13 mouse cellular contexts compared by ENCODE assay signal in the genomic region with DNA sequence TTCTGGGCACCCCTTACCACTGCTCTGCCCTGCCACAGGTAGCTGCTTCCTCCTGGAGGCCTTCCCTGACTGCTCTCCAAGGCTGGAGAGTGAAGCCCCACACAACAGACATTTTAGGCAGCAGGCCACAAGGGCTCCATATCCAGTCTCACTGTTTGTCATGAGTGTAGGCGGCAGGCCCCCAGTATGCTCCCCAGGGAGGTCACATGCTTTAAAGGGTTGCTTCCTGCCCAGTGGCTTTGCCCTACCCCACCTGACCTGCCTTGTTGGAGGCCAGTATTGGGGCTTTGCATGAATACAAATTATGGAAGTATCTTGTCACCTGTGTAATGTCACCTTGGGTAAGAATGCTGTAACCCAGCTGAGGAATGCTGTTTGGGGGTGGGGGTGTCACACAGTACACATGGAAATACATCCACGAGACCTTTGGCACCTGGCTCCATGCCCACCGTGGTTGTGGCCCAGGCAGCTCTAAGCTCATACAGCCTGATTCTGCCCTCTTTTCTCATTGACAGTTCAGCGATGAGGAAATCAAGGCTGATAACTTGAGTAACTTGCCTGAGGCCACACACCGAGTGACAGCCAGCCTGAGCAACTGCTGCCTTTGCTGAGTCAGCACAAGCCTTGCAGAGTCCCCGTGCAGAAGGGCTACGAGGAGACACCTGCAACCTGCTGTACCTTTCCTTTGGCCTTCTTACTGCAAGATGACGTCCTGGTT. TPM values are rescaled to one million over a fixed set of nuclear protein-coding genes. Genes with fewer than 3 reads are reported as not detected.
A peak's percentile ranks its signal among the peaks of the same experiment; 100 is the strongest.
DNase-seq lines count a peak whose midpoint lies in the region; ATAC-seq and TF ChIP-seq lines count a peak whose summit lies in the region.
"Had no signal": no experiment of that assay in that cellular context is flagged by ENCODE, and none has a peak within 500 bp of the region (broad histone marks: within the 10 kb centered on the region; RNA-seq: fewer than 3 reads in every experiment).

Gene Dok3 (minus strand): TSS at position 99 of the 718 bp plus-strand sequence.

- no peak within 1 kb of the TSS for H3K9ac ChIP-seq in intestine, embryonic 16.5 days (ENCODE audit: low read depth, low read length)
- H3K9ac ChIP-seq in intestine, postnatal 0 days (ENCODE audit: low read depth, low read length), result no peak within 1 kb of the TSS
- H3K9ac ChIP-seq in liver, postnatal 0 days (replicated peaks), result peak within 1 kb of the TSS; percentile 45
- H3K9ac ChIP-seq in hindbrain, embryonic 14.5 days, result no peak within 1 kb of the TSS
- H3K9ac ChIP-seq: forebrain, postnatal 0 days; midbrain, embryonic 12.5 days had no signal

- H3K4me2 ChIP-seq in intestine, embryonic 16.5 days (ENCODE audit: low read depth, low read length), result no peak within 1 kb of the TSS
- H3K4me2 ChIP-seq in intestine, postnatal 0 days (replicated peaks; ENCODE audit: low read depth), result no peak within 1 kb of the TSS
- peak within 1 kb of the TSS; percentile 54 for H3K4me2 ChIP-seq in liver, postnatal 0 days (ENCODE audit: low read depth, low read length)
- H3K4me2 ChIP-seq in hindbrain, embryonic 14.5 days (replicated peaks), result no peak within 1 kb of the TSS
- H3K4me2 ChIP-seq: midbrain, embryonic 12.5 days had no signal

- TF ChIP-seq CTCF in intestine, postnatal 0 days (IDR thresholded peaks at IDR 0.05; ENCODE audit: low read depth), result no peak
- no peak for TF ChIP-seq CTCF in thymus, adult 2 months (IDR thresholded peaks at IDR 0.05; ENCODE audit: borderline replicate concordance, control insufficient read depth, extremely low read depth, insufficient read depth, low read length, poor library complexity)
- TF ChIP-seq CTCF in liver, postnatal 0 days (IDR thresholded peaks at IDR 0.05; ENCODE audit: low read depth), result no peak

- no peaks in the 10 kb centered on the region for H3K9me3 ChIP-seq in intestine, embryonic 16.5 days (ENCODE audit: control insufficient read depth, low read length)
- no peaks in the 10 kb centered on the region for H3K9me3 ChIP-seq in intestine, postnatal 0 days (ENCODE audit: control insufficient read depth)
- H3K9me3 ChIP-seq in liver, postnatal 0 days (ENCODE audit: low read length), result no peaks in the 10 kb centered on the region
- H3K9me3 ChIP-seq in hindbrain, embryonic 14.5 days (ENCODE audit: control insufficient read depth, low read length), result no peaks in the 10 kb centered on the region
- H3K9me3 ChIP-seq: G1E; midbrain, embryonic 12.5 days had no signal

- peak; percentile 56; the same call in 1 of the 2 replicates for TF ChIP-seq EP300 in liver, postnatal 0 days (IDR thresholded peaks at IDR 0.05; ENCODE audit: low read depth)

- no peaks in the 10 kb centered on the region for H3K27me3 ChIP-seq in intestine, embryonic 16.5 days (replicated peaks; ENCODE audit: control insufficient read depth, insufficient read depth, low read length)
- H3K27me3 ChIP-seq in intestine, postnatal 0 days (replicated peaks; ENCODE audit: control insufficient read depth, insufficient read depth, low read length), result no peaks in the 10 kb centered on the region
- no peaks in the 10 kb centered on the region for H3K27me3 ChIP-seq in thymus, adult 2 months (ENCODE audit: control insufficient read depth, insufficient read depth, low read length)
- H3K27me3 ChIP-seq in liver, postnatal 0 days (ENCODE audit: insufficient read depth, low read length), result no peaks in the 10 kb centered on the region
- no peaks in the 10 kb centered on the region for H3K27me3 ChIP-seq in hindbrain, embryonic 14.5 days (ENCODE audit: control insufficient read depth, insufficient read depth, low read length)
- H3K27me3 ChIP-seq: midbrain, embryonic 12.5 days had no signal

- WGBS in intestine, embryonic 16.5 days, result 80% methylated on average over 8 of the region's 8 CpGs
- 67% methylated on average over 8 of the region's 8 CpGs for WGBS in intestine, postnatal 0 days
- 39% methylated on average over 8 of the region's 8 CpGs for WGBS in thymus, adult 2 months
- WGBS in liver, postnatal 0 days (ENCODE audit: insufficient replicate concordance), result 24% methylated on average over 8 of the region's 8 CpGs
- WGBS in hindbrain, embryonic 14.5 days, result 84% methylated on average over 8 of the region's 8 CpGs

- H3K27ac ChIP-seq in intestine, embryonic 16.5 days (ENCODE audit: low read length), result no peak within 1 kb of the TSS
- H3K27ac ChIP-seq in intestine, postnatal 0 days (ENCODE audit: low read depth, low read length), result no peak within 1 kb of the TSS; the same call in 1 of the 2 replicates
- H3K27ac ChIP-seq in thymus, adult 2 months (ENCODE audit: control insufficient read depth, insufficient read depth, low read length), result peak within 1 kb of the TSS; percentile 11; the same call in 1 of the 2 replicates
- H3K27ac ChIP-seq in liver, postnatal 0 days (ENCODE audit: low read depth), result peak within 1 kb of the TSS; percentile 93
- H3K27ac ChIP-seq in hindbrain, embryonic 14.5 days, result no peak within 1 kb of the TSS
- H3K27ac ChIP-seq: midbrain, embryonic 12.5 days had no signal

- no peak for TF ChIP-seq POLR2A in thymus, adult 2 months (IDR thresholded peaks at IDR 0.05; ENCODE audit: control insufficient read depth, extremely low read depth, insufficient read depth, low read length, poor library complexity)

- no peak within 1 kb of the TSS for H3K4me3 ChIP-seq in intestine, embryonic 16.5 days (ENCODE audit: low read length)
- no peak within 1 kb of the TSS for H3K4me3 ChIP-seq in intestine, postnatal 0 days (ENCODE audit: low read depth, low read length)
- H3K4me3 ChIP-seq in thymus, adult 2 months (ENCODE audit: control insufficient read depth, insufficient read depth, low read length), result no peak within 1 kb of the TSS
- peak within 1 kb of the TSS; percentile 54 for H3K4me3 ChIP-seq in liver, postnatal 0 days (ENCODE audit: low read depth, low read length)
- H3K4me3 ChIP-seq in hindbrain, embryonic 14.5 days (replicated peaks; ENCODE audit: low read length), result no peak within 1 kb of the TSS
- H3K4me3 ChIP-seq: midbrain, embryonic 12.5 days had no signal

- ATAC-seq in intestine, embryonic 16.5 days, result 0 out of 2 replicates have a peak, but pooled peaks have one; percentile 34
- no peak for ATAC-seq in intestine, postnatal 0 days
- peak; percentile 80 for ATAC-seq in liver, postnatal 0 days
- no peak for ATAC-seq in inflammation-experienced regulatory T-cells, adult 6 months
- no peak for ATAC-seq in hindbrain, embryonic 14.5 days (ENCODE audit: low FRiP score)
- ATAC-seq: forebrain, postnatal 0 days had no signal

- peaks cover 30% of the 10 kb centered on the region for H3K36me3 ChIP-seq in intestine, embryonic 16.5 days (ENCODE audit: control insufficient read depth, insufficient read depth, low read length)
- peaks cover 42% of the 10 kb centered on the region for H3K36me3 ChIP-seq in intestine, postnatal 0 days (ENCODE audit: control insufficient read depth, insufficient read depth)
- peaks cover 15% of the 10 kb centered on the region for H3K36me3 ChIP-seq in thymus, adult 2 months (ENCODE audit: control insufficient read depth, insufficient read depth, low read length)
- peaks cover 32% of the 10 kb centered on the region for H3K36me3 ChIP-seq in liver, postnatal 0 days (replicated peaks; ENCODE audit: insufficient read depth, low read length)
- H3K36me3 ChIP-seq in hindbrain, embryonic 14.5 days (replicated peaks; ENCODE audit: control insufficient read depth, insufficient read depth), result peaks cover 56% of the 10 kb centered on the region

- DNase-seq in thymus, adult 2 months, result no peak
- no peak for DNase-seq in thymus, postnatal 4 days
- DNase-seq in liver, postnatal 0 days, result peak; percentile 80
- DNase-seq in hindbrain, embryonic 14.5 days (ENCODE audit: low spot score), result no peak
- DNase-seq in thymus, adult 18-20 months, result no peak
- DNase-seq: forebrain, postnatal 0 days; heart, postnatal 10 days; thymus, postnatal 14 days had no signal

- H3K4me1 ChIP-seq in intestine, embryonic 16.5 days (ENCODE audit: control insufficient read depth, insufficient read depth, low read length), result no peaks in the 10 kb centered on the region
- no peaks in the 10 kb centered on the region for H3K4me1 ChIP-seq in intestine, postnatal 0 days (replicated peaks; ENCODE audit: control insufficient read depth, insufficient read depth, low read length)
- H3K4me1 ChIP-seq in thymus, adult 2 months (replicated peaks; ENCODE audit: control insufficient read depth, insufficient read depth, low read length), result peaks cover 6% of the 10 kb centered on the region; the same call in 1 of the 2 replicates
- H3K4me1 ChIP-seq in liver, postnatal 0 days (ENCODE audit: insufficient read depth), result peaks cover 26% of the 10 kb centered on the region
- H3K4me1 ChIP-seq in hindbrain, embryonic 14.5 days (replicated peaks; ENCODE audit: control insufficient read depth, insufficient read depth, low read length), result no peaks in the 10 kb centered on the region
- H3K4me1 ChIP-seq: midbrain, embryonic 12.5 days had no signal

RNA-seq across cellular contexts. Expression of gene Dok3, which starts in this region (rescaled TPM):
- 2.7 and 3.0 TPM in 2 replicates for polyA plus RNA-seq in intestine, embryonic 16.5 days (2015; fragmentation: Nextera tagmentation; extraction: Ambion mirVana)
- polyA plus RNA-seq in intestine, postnatal 0 days (2015; fragmentation: Nextera tagmentation; extraction: Ambion mirVana), result 1.5 and 1.6 TPM in 2 replicates
- polyA plus RNA-seq in thymus, adult 2 months (2012; rRNA removed), result 18.2 and 21.9 TPM in 2 replicates
- polyA plus RNA-seq in liver, postnatal 0 days (2015; fragmentation: Nextera tagmentation; extraction: Ambion mirVana), result 18.1 and 20.2 TPM in 2 replicates
- polyA plus RNA-seq in inflammation-experienced regulatory T-cells, adult 6 months (2017; shearing (Covaris generic)), result 1 to 10 TPM in 2 of 3 experiments, under 1 TPM in 1; 0.93 to 1.1 (median 1.1) TPM
- 3.8 and 5.7 TPM in 2 replicates for polyA plus RNA-seq in hindbrain, embryonic 14.5 days (2014; fragmentation: Nextera tagmentation; extraction: Ambion mirVana)

Comparison
In these comparisons a context has a peak if more than half of its experiments do, and no peak if none do; other contexts are left out.
1. ATAC-seq: peak in intestine, embryonic 16.5 days (single experiment) and liver, postnatal 0 days (single experiment); none in intestine, postnatal 0 days (single experiment), inflammation-experienced regulatory T-cells, adult 6 months (single experiment) and hindbrain, embryonic 14.5 days (single experiment).
2. H3K27ac ChIP-seq: peak in thymus, adult 2 months (single experiment) and liver, postnatal 0 days (single experiment); none in intestine, embryonic 16.5 days (single experiment), intestine, postnatal 0 days (single experiment) and hindbrain, embryonic 14.5 days (single experiment).